ENCODE assay signal across 8 mouse cellular contexts in genomic region chr5:24425421-24426036, GRCm38 (mm10). TPM values are rescaled to one million over a fixed set of nuclear protein-coding genes. Genes with fewer than 3 reads are reported as not detected.
DNase-seq lines count a peak whose midpoint lies in the region; ATAC-seq and TF ChIP-seq lines count a peak whose summit lies in the region.

No protein-coding gene starts in this region.

- H3K79me2 ChIP-seq in myocyte (ENCODE audit: control insufficient read depth, insufficient read depth): peaks cover 27% of the 10 kb centered on the region

- no peak for ATAC-seq in forebrain, postnatal 0 days
- ATAC-seq in megakaryocyte-erythroid progenitor cell, adult 5-6 weeks (replicated peaks; ENCODE audit: low FRiP score, low TSS enrichment, poor library complexity, severe bottlenecking): no peak

- peaks cover 14% of the 10 kb centered on the region; the same call in 1 of the 2 replicates for H3K4me1 ChIP-seq in forebrain, postnatal 0 days (ENCODE audit: insufficient read depth)

- H3K9ac ChIP-seq in forebrain, postnatal 0 days: peak overlapping the region; percentile 63

- peak; percentile 39 for TF ChIP-seq CTCF in layer of hippocampus, adult 2 months (conservative IDR thresholded peaks at IDR 0.05)
- TF ChIP-seq CTCF in brain, embryonic 14.5 days (IDR thresholded peaks at IDR 0.05; ENCODE audit: borderline replicate concordance, extremely low read depth, insufficient read depth, insufficient read length): 0 out of 2 replicates have a peak, but pooled peaks have one; percentile 15
- peak; percentile 42 for TF ChIP-seq CTCF in forebrain, postnatal 0 days (IDR thresholded peaks at IDR 0.05; ENCODE audit: low read depth)

- DNase-seq in layer of hippocampus, adult 2 months (ENCODE audit: low spot score in 2 of 2): no peak
- no peak for DNase-seq in layer of hippocampus, postnatal 25 days (ENCODE audit: extremely low spot score in 1 of 2, low spot score in 1 of 2)
- peak; percentile 59 for DNase-seq in brain, embryonic 14.5 days (ENCODE audit: low read depth)
- peak; percentile 42 for DNase-seq in forebrain, postnatal 0 days
- peak; percentile 57 for DNase-seq in liver
- no peak for DNase-seq in right cerebral cortex, postnatal 36 days (ENCODE audit: low spot score in 2 of 2)

- peaks cover 5% of the 10 kb centered on the region; the same call in 1 of the 2 replicates for H3K27me3 ChIP-seq in forebrain, postnatal 0 days (ENCODE audit: insufficient read depth, low read length)
- H3K27me3 ChIP-seq in myocyte (ENCODE audit: control insufficient read depth, insufficient read depth, insufficient read length): no peaks in the 10 kb centered on the region

- H3K4me3 ChIP-seq in layer of hippocampus, adult 2 months: peak overlapping the region; percentile 95
- peak overlapping the region; percentile 63 for H3K4me3 ChIP-seq in forebrain, postnatal 0 days (ENCODE audit: low read depth, low read length)
- peak overlapping the region; percentile 95 for H3K4me3 ChIP-seq in myocyte

- WGBS in forebrain, postnatal 0 days: 0% methylated on average over 29 of the region's 30 CpGs

- H3K27ac ChIP-seq in layer of hippocampus, adult 2 months: peak overlapping the region; percentile 96
- H3K27ac ChIP-seq in forebrain, postnatal 0 days (ENCODE audit: low read depth, low read length): no peak overlapping the region

- TF ChIP-seq POLR2A in brain, embryonic 14.5 days (IDR thresholded peaks at IDR 0.05; ENCODE audit: borderline replicate concordance, extremely low read depth, insufficient read depth, insufficient read length, poor library complexity, severe bottlenecking): no peak
- peak; percentile 11 for TF ChIP-seq POLR2A in myocyte (IDR thresholded peaks at IDR 0.05; ENCODE audit: insufficient read length, low read depth)

- no peaks in the 10 kb centered on the region for H3K9me3 ChIP-seq in forebrain, postnatal 0 days (ENCODE audit: low read length)

- H3ac ChIP-seq in myocyte (ENCODE audit: control insufficient read depth, insufficient read length): peak overlapping the region; percentile 55

- H3K36me3 ChIP-seq in forebrain, postnatal 0 days (ENCODE audit: insufficient read depth): peaks cover 17% of the 10 kb centered on the region
- peaks cover 7% of the 10 kb centered on the region for H3K36me3 ChIP-seq in myocyte (ENCODE audit: control insufficient read depth, insufficient read depth)

- H3K4me2 ChIP-seq in forebrain, postnatal 0 days (ENCODE audit: low read depth): peak overlapping the region; percentile 90
- H3K4me2 ChIP-seq in myocyte (ENCODE audit: low read depth): peak overlapping the region; percentile 94

TF ChIP-seq in myocyte, 11 proteins besides CTCF, POLR2A, EP300 and RAD21:
- TF ChIP-seq POLR2AphosphoS2 (IDR thresholded peaks at IDR 0.05; ENCODE audit: insufficient read length, low read depth) (no peak), USF1 (IDR thresholded peaks at IDR 0.05; ENCODE audit: low read depth) (no peak), MAX (IDR thresholded peaks at IDR 0.05; ENCODE audit: low read depth) (no peak), SRF (IDR thresholded peaks at IDR 0.05; ENCODE audit: control insufficient read depth, insufficient read length, low read depth) (no peak), TCF12 (IDR thresholded peaks at IDR 0.05; ENCODE audit: insufficient read depth, poor library complexity, severe bottlenecking) (no peak), MYOG (IDR thresholded peaks at IDR 0.05; ENCODE audit: control insufficient read depth in 1 of 3, insufficient read depth in 1 of 3, insufficient read length in 2 of 3, low read depth in 2 of 3) (no peak), TCF3 (IDR thresholded peaks at IDR 0.05; ENCODE audit: insufficient read length, low read depth) (no peak), MYOD1 (IDR thresholded peaks at IDR 0.05; ENCODE audit: control insufficient read depth in 1 of 3, insufficient read length in 2 of 3, low read depth in 2 of 3) (no peak), REST (IDR thresholded peaks at IDR 0.05; ENCODE audit: insufficient read depth, insufficient read length) (no peak), CEBPB (IDR thresholded peaks at IDR 0.05; ENCODE audit: insufficient read depth, poor library complexity, severe bottlenecking) (no peak), E2F4 (IDR thresholded peaks at IDR 0.05; ENCODE audit: insufficient read depth) (no peak)

RNA-seq across cellular contexts. Expression of gene Slc4a2, which starts 1.9 kb away (rescaled TPM):
- 10 to 100 TPM; 32.5 to 37.6 TPM for total RNA-seq in layer of hippocampus, adult 2 months (2021)
- total RNA-seq in layer of hippocampus, postnatal 25 days (2021): 10 to 100 TPM; 31.7 to 34.4 TPM
- polyA plus RNA-seq in brain, embryonic 14.5 days (2012; rRNA removed): 38.9 and 41.4 TPM in 2 replicates
- total RNA-seq in forebrain, postnatal 0 days (2014; rRNA removed): 21.4 and 31.9 TPM in 2 replicates
- polyA plus RNA-seq in forebrain, postnatal 0 days (2015; fragmentation: Nextera tagmentation; extraction: Ambion mirVana): 9.7 and 13.9 TPM in 2 replicates
- polyA plus RNA-seq in myocyte (2012; fragmentation: generic; extraction: Trizol): 96.4 TPM
- total RNA-seq in megakaryocyte-erythroid progenitor cell, adult 5-6 weeks (2014; fragmentation: Nextera tagmentation): 22.8 and 24.7 TPM in 2 replicates
- 15.5 and 16.4 TPM in 2 replicates for total RNA-seq in megakaryocyte-erythroid progenitor cell, adult 5-6 weeks (2017)

RNA-seq across cellular contexts. Expression of gene Cdk5, which starts 2.2 kb away (rescaled TPM):
- total RNA-seq in layer of hippocampus, adult 2 months (2021): 100 to 1,000 TPM; 118 to 136 TPM
- total RNA-seq in layer of hippocampus, postnatal 25 days (2021): 100 to 1,000 TPM; 126 to 130 TPM
- polyA plus RNA-seq in brain, embryonic 14.5 days (2012; rRNA removed): 159 and 252 TPM in 2 replicates
- 83.3 and 93.8 TPM in 2 replicates for total RNA-seq in forebrain, postnatal 0 days (2014; rRNA removed)
- polyA plus RNA-seq in forebrain, postnatal 0 days (2015; fragmentation: Nextera tagmentation; extraction: Ambion mirVana): 156 and 165 TPM in 2 replicates
- polyA plus RNA-seq in myocyte (2012; fragmentation: generic; extraction: Trizol): 30.0 TPM
- total RNA-seq in megakaryocyte-erythroid progenitor cell, adult 5-6 weeks (2014; fragmentation: Nextera tagmentation): 25.5 and 31.7 TPM in 2 replicates
- 15.0 and 26.5 TPM in 2 replicates for total RNA-seq in megakaryocyte-erythroid progenitor cell, adult 5-6 weeks (2017)

RNA-seq across cellular contexts. Expression of gene Asic3, which starts 12.3 kb away (rescaled TPM):
- under 1 TPM; 0.20 to 0.39 TPM for total RNA-seq in layer of hippocampus, adult 2 months (2021)
- total RNA-seq in layer of hippocampus, postnatal 25 days (2021): under 1 TPM in 1 of 2 experiments, not detected in 1; 0.30 TPM
- 0.71 and 1.1 TPM in 2 replicates for polyA plus RNA-seq in brain, embryonic 14.5 days (2012; rRNA removed)
- 0.15 TPM in 1 of 2 replicates, not detected in the other for total RNA-seq in forebrain, postnatal 0 days (2014; rRNA removed)
- 0.08 and 0.52 TPM in 2 replicates for polyA plus RNA-seq in forebrain, postnatal 0 days (2015; fragmentation: Nextera tagmentation; extraction: Ambion mirVana)
- 0.24 TPM for polyA plus RNA-seq in myocyte (2012; fragmentation: generic; extraction: Trizol)
- total RNA-seq in megakaryocyte-erythroid progenitor cell, adult 5-6 weeks (2014; fragmentation: Nextera tagmentation): 1.4 TPM in 1 of 2 replicates, not detected in the other
- total RNA-seq in megakaryocyte-erythroid progenitor cell, adult 5-6 weeks (2017): not detected in 2 replicates

RNA-seq across cellular contexts. Expression of gene Fastk, which starts 19.6 kb away (rescaled TPM):
- total RNA-seq in layer of hippocampus, adult 2 months (2021): 100 to 1,000 TPM; 127 to 130 TPM
- 100 to 1,000 TPM; 119 to 121 TPM for total RNA-seq in layer of hippocampus, postnatal 25 days (2021)
- polyA plus RNA-seq in brain, embryonic 14.5 days (2012; rRNA removed): 152 and 248 TPM in 2 replicates
- 87.0 and 132 TPM in 2 replicates for total RNA-seq in forebrain, postnatal 0 days (2014; rRNA removed)
- polyA plus RNA-seq in forebrain, postnatal 0 days (2015; fragmentation: Nextera tagmentation; extraction: Ambion mirVana): 88.7 and 91.9 TPM in 2 replicates
- 124 TPM for polyA plus RNA-seq in myocyte (2012; fragmentation: generic; extraction: Trizol)
- total RNA-seq in megakaryocyte-erythroid progenitor cell, adult 5-6 weeks (2014; fragmentation: Nextera tagmentation): 101 and 135 TPM in 2 replicates
- total RNA-seq in megakaryocyte-erythroid progenitor cell, adult 5-6 weeks (2017): 14.1 and 30.4 TPM in 2 replicates

RNA-seq across cellular contexts. Expression of gene Tmub1, which starts 22.1 kb away (rescaled TPM):
- 10 to 100 TPM; 22.2 to 22.5 TPM for total RNA-seq in layer of hippocampus, adult 2 months (2021)
- 10 to 100 TPM; 21.2 to 27.2 TPM for total RNA-seq in layer of hippocampus, postnatal 25 days (2021)
- polyA plus RNA-seq in brain, embryonic 14.5 days (2012; rRNA removed): 60.7 and 67.7 TPM in 2 replicates
- 34.3 and 47.2 TPM in 2 replicates for total RNA-seq in forebrain, postnatal 0 days (2014; rRNA removed)
- 54.8 and 56.7 TPM in 2 replicates for polyA plus RNA-seq in forebrain, postnatal 0 days (2015; fragmentation: Nextera tagmentation; extraction: Ambion mirVana)
- 14.2 TPM for polyA plus RNA-seq in myocyte (2012; fragmentation: generic; extraction: Trizol)
- total RNA-seq in megakaryocyte-erythroid progenitor cell, adult 5-6 weeks (2014; fragmentation: Nextera tagmentation): 10.5 and 11.4 TPM in 2 replicates
- total RNA-seq in megakaryocyte-erythroid progenitor cell, adult 5-6 weeks (2017): 5.6 and 6.2 TPM in 2 replicates

Comparison
In these comparisons a context has a peak if more than half of its experiments do, and no peak if none do; other contexts are left out.
1. DNase-seq: peak in brain, embryonic 14.5 days (single experiment), forebrain, postnatal 0 days (single experiment) and liver (single experiment); none in layer of hippocampus, adult 2 months (0 of 2), layer of hippocampus, postnatal 25 days (0 of 2) and right cerebral cortex, postnatal 36 days (0 of 2).
2. Peak in every context shown above with its lines, with median percentiles within 50 percentile points of each other: H3K4me3 ChIP-seq and CTCF ChIP-seq.